12 mouse cellular contexts compared by ENCODE assay signal in the genomic region with DNA sequence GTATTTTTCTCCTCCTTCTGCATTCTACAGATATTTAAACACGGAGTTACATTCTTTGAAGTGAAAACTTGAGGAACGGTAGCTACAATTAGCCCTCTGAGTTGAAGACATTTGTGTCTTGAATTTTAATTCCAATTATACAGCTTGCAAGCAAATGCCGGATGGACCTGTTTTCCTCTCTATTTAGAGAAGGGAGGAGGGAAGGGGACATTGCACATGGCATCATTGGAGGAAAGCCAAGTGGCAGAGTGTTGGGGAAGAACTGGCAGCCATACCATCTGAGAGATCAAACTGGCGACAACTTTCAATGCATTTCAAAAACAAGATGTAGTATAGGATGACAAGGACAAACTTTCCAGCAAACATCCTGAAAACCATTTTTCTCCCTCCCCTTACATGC.
DNase-seq lines count a peak whose midpoint lies in the region; ATAC-seq lines count a peak whose summit lies in the region.
"Had no signal": no experiment of that assay in that cellular context is flagged by ENCODE, and none has a peak within 500 bp of the region (broad histone marks: within the 10 kb centered on the region; RNA-seq: fewer than 3 reads in every experiment).

No protein-coding gene starts in this region.

- 54% methylated on average over 4 of the region's 4 CpGs for WGBS in midbrain, embryonic 15.5 days
- 82% methylated on average over 4 of the region's 4 CpGs for WGBS in midbrain, embryonic 11.5 days

- H3K27me3 ChIP-seq in midbrain, embryonic 15.5 days (replicated peaks) = no peaks in the 10 kb centered on the region
- no peaks in the 10 kb centered on the region for H3K27me3 ChIP-seq in midbrain, embryonic 11.5 days (ENCODE audit: control insufficient read depth, insufficient read depth, low read length)
- H3K27me3 ChIP-seq: embryonic facial prominence, embryonic 15.5 days; liver, embryonic 13.5 days had no signal

- ATAC-seq in midbrain, embryonic 15.5 days (replicated peaks) = peak; percentile 39; the same call in 1 of the 2 replicates
- ATAC-seq in midbrain, embryonic 11.5 days (ENCODE audit: low FRiP score) = no peak

- no peak overlapping the region for H3K4me3 ChIP-seq in midbrain, embryonic 15.5 days
- H3K4me3 ChIP-seq in midbrain, embryonic 11.5 days (ENCODE audit: low read depth, low read length) = no peak overlapping the region
- H3K4me3 ChIP-seq: embryonic facial prominence, embryonic 15.5 days; liver, embryonic 13.5 days had no signal

- H3K9me3 ChIP-seq in midbrain, embryonic 15.5 days = no peaks in the 10 kb centered on the region
- H3K9me3 ChIP-seq in midbrain, embryonic 11.5 days (ENCODE audit: control insufficient read depth, low read length) = no peaks in the 10 kb centered on the region
- H3K9me3 ChIP-seq: embryonic facial prominence, embryonic 15.5 days; liver, embryonic 13.5 days had no signal

- DNase-seq in midbrain, embryonic 11.5 days (ENCODE audit: low spot score, missing footprints) = no peak
- DNase-seq in cerebellum, postnatal 14 days = peak; percentile 79 to 89
- peak; percentile 25 for DNase-seq in layer of hippocampus, adult 9-10 months (ENCODE audit: low spot score)
- DNase-seq in right cerebral cortex, postnatal 14 days = peak; percentile 8
- no peak for DNase-seq in lung, postnatal 25 days (ENCODE audit: low spot score)
- DNase-seq in heart, postnatal 14 days = no peak
- DNase-seq in urinary bladder, adult 2 months (ENCODE audit: low spot score) = no peak
- DNase-seq: kidney, postnatal 4 days; liver, embryonic 13.5 days; thymus, postnatal 25 days had no signal

- H3K36me3 ChIP-seq in midbrain, embryonic 15.5 days (replicated peaks) = no peaks in the 10 kb centered on the region
- no peaks in the 10 kb centered on the region for H3K36me3 ChIP-seq in midbrain, embryonic 11.5 days (ENCODE audit: control insufficient read depth, insufficient read depth, low read length)
- H3K36me3 ChIP-seq: embryonic facial prominence, embryonic 15.5 days; liver, embryonic 13.5 days had no signal

- no peaks in the 10 kb centered on the region for H3K4me1 ChIP-seq in midbrain, embryonic 15.5 days
- no peaks in the 10 kb centered on the region for H3K4me1 ChIP-seq in midbrain, embryonic 11.5 days (ENCODE audit: control insufficient read depth, insufficient read depth, low read length)
- H3K4me1 ChIP-seq: embryonic facial prominence, embryonic 15.5 days; liver, embryonic 13.5 days had no signal

- H3K27ac ChIP-seq in midbrain, embryonic 15.5 days = no peak overlapping the region
- no peak overlapping the region for H3K27ac ChIP-seq in midbrain, embryonic 11.5 days (ENCODE audit: low read depth, low read length)
- H3K27ac ChIP-seq: embryonic facial prominence, embryonic 15.5 days; liver, embryonic 13.5 days had no signal

- intact Hi-C loops in heart, postnatal 14 days (cut with DNase I) = no loop called here

- no peak overlapping the region for H3K9ac ChIP-seq in midbrain, embryonic 15.5 days
- H3K9ac ChIP-seq in midbrain, embryonic 11.5 days (ENCODE audit: low read length) = no peak overlapping the region
- H3K9ac ChIP-seq: embryonic facial prominence, embryonic 15.5 days; liver, embryonic 13.5 days had no signal

- no peak overlapping the region for H3K4me2 ChIP-seq in midbrain, embryonic 15.5 days
- no peak overlapping the region for H3K4me2 ChIP-seq in midbrain, embryonic 11.5 days
- H3K4me2 ChIP-seq: embryonic facial prominence, embryonic 15.5 days; liver, embryonic 13.5 days had no signal

Comparison
In these comparisons a context has a peak if more than half of its experiments do, and no peak if none do; other contexts are left out.
1. DNase-seq: peak in cerebellum, postnatal 14 days (2 of 2), layer of hippocampus, adult 9-10 months (single experiment) and right cerebral cortex, postnatal 14 days (single experiment); none in midbrain, embryonic 11.5 days (single experiment), lung, postnatal 25 days (single experiment), heart, postnatal 14 days (0 of 2) and urinary bladder, adult 2 months (single experiment).